Comparison of ENCODE assay signal across 20 mouse cellular contexts in genomic region chr7:16263843-16264242, GRCm38 (mm10).
"Had no signal": no experiment of that assay in that cellular context is flagged by ENCODE, and none has a peak within 500 bp of the region (broad histone marks: within the 10 kb centered on the region; RNA-seq: fewer than 3 reads in every experiment).

No protein-coding gene starts in this region.

- H3K36me3 ChIP-seq: limb, embryonic 12.5 days; limb, embryonic 15.5 days; midbrain, embryonic 10.5 days; midbrain, embryonic 13.5 days had no signal

- ATAC-seq: lung, postnatal 0 days; midbrain, embryonic 13.5 days; midbrain, embryonic 16.5 days had no signal

- H3K27me3 ChIP-seq: limb, embryonic 12.5 days; limb, embryonic 15.5 days; megakaryocyte, embryonic 14.5 days; midbrain, embryonic 13.5 days; neural tube, embryonic 13.5 days had no signal

- DNase-seq: kidney, adult 9 months; kidney, postnatal 14 days; kidney, postnatal 4 days; left cerebral cortex, postnatal 4 days; liver, postnatal 0 days; lung, embryonic 14.5 days; retina, postnatal 1 day; right cerebral cortex, postnatal 25 days; spleen, adult 18-20 months; thymus, adult 18-20 months; thymus, postnatal 14 days; thymus, postnatal 4 days had no signal
